Mouse (Mus musculus): ENCODE measurements at regions not wholly inside any gene's neighbourhood (a gene's known extent, or its start where the extent isn't known, plus 50 kb on each side); places are given as distances from the start of the nearest gene placed in this dataset.

DNA sequence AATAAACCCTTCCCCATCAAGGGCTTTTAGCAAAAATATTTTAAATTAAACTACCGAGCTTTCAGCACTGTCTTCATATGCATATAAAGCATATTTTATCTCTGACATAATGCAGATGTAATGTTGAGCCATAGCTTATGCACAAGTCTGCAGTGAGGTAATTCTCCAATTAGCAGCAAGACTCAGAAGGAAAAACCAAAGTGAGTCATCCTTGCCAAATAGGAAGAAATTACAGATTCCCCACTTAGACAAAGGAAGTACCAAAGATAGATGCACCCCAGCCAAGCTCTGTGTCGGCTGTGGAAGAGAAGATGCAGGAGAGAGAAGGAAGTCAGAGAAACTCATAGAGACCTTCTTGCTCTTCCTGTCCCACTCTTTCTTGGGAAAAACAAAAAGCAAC, 161.4 kb upstream of the Gm11042 start:
- H3K4me1 ChIP-seq: no peaks in the 10 kb centered on the region
- 67% methylated on average over 2 of the region's 2 CpGs for WGBS
- H3K36me3 ChIP-seq: no peaks in the 10 kb centered on the region
- no peak overlapping the region for H3K9ac ChIP-seq (replicated peaks)
- H3K4me2 ChIP-seq (replicated peaks): no peak overlapping the region
- no peak for ATAC-seq (replicated peaks)
- H3K27ac ChIP-seq (replicated peaks): no peak overlapping the region
- no peaks in the 10 kb centered on the region for H3K9me3 ChIP-seq
- H3K27me3 ChIP-seq: no peaks in the 10 kb centered on the region
- no peak overlapping the region for H3K4me3 ChIP-seq

DNA sequence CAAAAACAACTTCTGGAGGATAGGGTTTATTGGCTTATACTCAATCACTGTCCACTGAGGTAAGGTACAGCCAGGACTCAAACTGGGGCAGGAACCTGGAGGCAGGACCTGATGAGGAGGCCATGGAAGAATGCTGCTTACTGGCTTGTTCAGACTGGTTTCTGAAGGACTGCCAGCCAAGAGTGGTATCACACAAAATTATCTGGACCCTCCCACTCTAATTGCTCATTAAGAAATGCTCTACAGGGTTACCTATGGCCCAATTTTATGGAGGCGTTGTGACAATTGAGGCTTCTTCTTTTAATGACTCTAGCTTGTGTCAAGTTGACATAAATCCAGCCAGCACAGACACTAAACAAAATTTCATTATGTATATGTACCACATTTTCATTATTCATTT, 158.5 kb upstream of the Gm11042 start:
- no peak for ATAC-seq (replicated peaks)
- 78% methylated on average over 1 of the region's 1 CpGs for WGBS
- no peak overlapping the region for H3K9ac ChIP-seq (replicated peaks)
- H3K9me3 ChIP-seq: no peaks in the 10 kb centered on the region
- H3K4me3 ChIP-seq: no peak overlapping the region
- no peaks in the 10 kb centered on the region for H3K27me3 ChIP-seq
- H3K27ac ChIP-seq (replicated peaks): no peak overlapping the region
- no peaks in the 10 kb centered on the region for H3K4me1 ChIP-seq
- H3K36me3 ChIP-seq: no peaks in the 10 kb centered on the region
- H3K4me2 ChIP-seq (replicated peaks): no peak overlapping the region

DNA sequence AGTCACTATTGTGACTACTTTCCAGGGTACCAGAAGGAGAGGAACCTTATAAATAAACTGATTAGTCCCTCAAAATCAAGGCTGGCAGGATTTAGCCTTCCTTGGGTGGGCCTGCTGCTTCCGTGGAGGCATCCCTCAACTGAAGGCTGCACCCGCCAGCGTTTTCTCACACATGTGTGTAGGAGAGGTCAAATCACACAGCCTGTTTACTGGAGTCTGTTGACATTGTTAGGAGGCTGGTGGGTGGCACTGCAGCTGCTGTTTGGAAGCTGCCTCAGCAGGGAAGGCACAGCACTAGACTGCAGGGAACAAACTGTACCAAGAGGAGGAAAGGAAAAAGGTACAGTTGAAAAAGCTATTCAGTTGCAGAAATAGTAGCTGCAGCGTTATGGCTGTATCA, 142.3 kb upstream of the Gm11042 start:
- H3K4me1 ChIP-seq: peaks cover 16% of the 10 kb centered on the region
- ATAC-seq (replicated peaks): peak; percentile 68
- no peak overlapping the region for H3K27ac ChIP-seq (replicated peaks)
- H3K36me3 ChIP-seq: no peaks in the 10 kb centered on the region
- 29% methylated on average over 4 of the region's 4 CpGs for WGBS
- 0 out of 2 replicates have a peak overlapping the region, but pooled peaks have one; percentile 14 for H3K9ac ChIP-seq (replicated peaks)
- no peak overlapping the region for H3K4me3 ChIP-seq
- H3K4me2 ChIP-seq (replicated peaks): no peak overlapping the region
- H3K9me3 ChIP-seq: no peaks in the 10 kb centered on the region
- no peaks in the 10 kb centered on the region for H3K27me3 ChIP-seq

DNA sequence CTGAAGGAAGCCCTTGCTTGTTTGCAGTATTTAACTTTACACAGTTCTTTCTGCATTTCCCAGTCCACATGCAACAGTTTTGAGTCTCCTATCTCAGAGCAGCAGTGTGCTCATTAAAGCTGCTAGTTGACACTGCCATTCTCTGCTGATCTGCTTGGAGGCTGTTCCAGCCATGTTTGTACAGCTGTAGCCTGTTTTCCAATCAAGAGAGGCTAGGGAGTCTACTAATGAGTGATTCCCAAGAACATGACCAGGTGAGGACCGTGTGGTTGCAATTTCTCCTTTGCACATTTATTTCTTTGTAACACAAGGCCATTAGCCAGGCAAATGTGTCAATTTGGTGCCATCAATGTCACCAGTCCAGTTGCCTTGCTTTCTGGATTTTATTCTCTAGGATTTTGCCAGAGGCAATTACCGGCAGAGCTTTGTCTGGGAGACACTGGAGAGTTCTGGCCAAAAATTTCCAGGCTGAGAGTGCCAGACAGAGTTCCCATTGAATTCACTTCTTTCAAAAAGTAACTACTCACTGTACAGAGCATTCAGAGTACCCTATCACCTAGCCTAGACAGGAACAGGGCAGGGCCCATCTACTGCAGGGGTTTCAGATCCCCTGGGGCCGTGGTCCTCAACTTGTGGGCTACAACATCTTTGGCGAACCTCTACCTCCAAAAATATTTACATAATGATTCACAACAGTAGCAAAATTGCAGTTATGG, 136.3 kb upstream of the Gm11042 start:
- H3K9me3 ChIP-seq: no peaks in the 10 kb centered on the region
- H3K27ac ChIP-seq (replicated peaks): no peak overlapping the region
- 47% methylated on average over 4 of the region's 4 CpGs for WGBS
- peaks cover 16% of the 10 kb centered on the region for H3K4me1 ChIP-seq
- no peak overlapping the region for H3K4me3 ChIP-seq
- no peak overlapping the region for H3K9ac ChIP-seq (replicated peaks)
- no peak overlapping the region for H3K4me2 ChIP-seq (replicated peaks)
- H3K27me3 ChIP-seq: no peaks in the 10 kb centered on the region
- H3K36me3 ChIP-seq: no peaks in the 10 kb centered on the region
- ATAC-seq (replicated peaks): peak; percentile 88

DNA sequence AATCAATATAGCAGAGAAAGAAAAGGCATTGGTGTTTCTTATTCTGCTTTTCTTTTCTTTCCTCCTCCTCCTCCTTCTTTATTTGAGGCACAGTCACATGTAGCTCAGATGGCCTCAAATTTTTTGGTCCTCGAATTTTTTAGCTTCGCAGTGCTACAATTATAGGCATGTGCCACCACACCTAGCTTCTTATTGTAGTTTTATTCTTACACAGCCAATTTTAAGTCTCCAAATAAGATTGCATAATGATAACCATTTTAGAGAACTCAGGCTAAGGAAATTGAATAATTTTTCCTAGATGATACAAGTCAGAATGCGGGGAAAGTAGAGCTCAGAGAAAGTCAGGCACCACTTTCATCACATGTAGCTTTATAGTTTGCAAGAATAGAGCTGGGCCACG, 132.1 kb upstream of the Gm11042 start:
- H3K9ac ChIP-seq (replicated peaks): no peak overlapping the region
- H3K9me3 ChIP-seq: no peaks in the 10 kb centered on the region
- no peak for ATAC-seq (replicated peaks)
- no peak overlapping the region for H3K4me3 ChIP-seq
- peaks cover 16% of the 10 kb centered on the region for H3K4me1 ChIP-seq
- H3K36me3 ChIP-seq: no peaks in the 10 kb centered on the region
- 83% methylated on average over 4 of the region's 4 CpGs for WGBS
- no peak overlapping the region for H3K4me2 ChIP-seq (replicated peaks)
- no peak overlapping the region for H3K27ac ChIP-seq (replicated peaks)
- H3K27me3 ChIP-seq: no peaks in the 10 kb centered on the region

DNA sequence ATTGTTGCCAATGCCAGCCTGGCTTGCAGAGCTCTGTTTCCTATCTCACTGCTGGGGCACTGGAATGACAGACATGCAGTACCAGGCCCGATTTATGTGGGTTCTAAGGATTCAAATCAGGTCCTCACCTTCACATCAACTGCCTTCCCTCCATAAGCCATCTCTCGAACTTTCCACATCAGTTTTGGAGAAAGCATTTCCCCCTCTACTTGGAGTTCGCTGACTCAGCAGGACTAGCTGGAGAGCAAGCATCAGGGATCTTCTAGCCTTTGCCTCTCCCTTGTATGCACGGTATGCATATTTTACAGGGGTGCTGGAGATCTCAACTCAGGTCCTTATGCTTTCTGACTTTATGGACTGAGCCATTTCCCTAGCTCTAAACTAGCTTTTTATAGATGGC, 118.7 kb upstream of the Gm11042 start:
- WGBS: 87% methylated on average over 4 of the region's 4 CpGs
- Histone ChIP-seq H3K4me1 (no peaks in the 10 kb centered on the region), H3K4me2 (replicated peaks) (no peak overlapping the region), H3K27ac (replicated peaks) (no peak overlapping the region), H3K4me3 (no peak overlapping the region), H3K36me3 (no peaks in the 10 kb centered on the region), H3K9ac (replicated peaks) (no peak overlapping the region), H3K27me3 (no peaks in the 10 kb centered on the region), H3K9me3 (no peaks in the 10 kb centered on the region)
- no peak for ATAC-seq (replicated peaks)

DNA sequence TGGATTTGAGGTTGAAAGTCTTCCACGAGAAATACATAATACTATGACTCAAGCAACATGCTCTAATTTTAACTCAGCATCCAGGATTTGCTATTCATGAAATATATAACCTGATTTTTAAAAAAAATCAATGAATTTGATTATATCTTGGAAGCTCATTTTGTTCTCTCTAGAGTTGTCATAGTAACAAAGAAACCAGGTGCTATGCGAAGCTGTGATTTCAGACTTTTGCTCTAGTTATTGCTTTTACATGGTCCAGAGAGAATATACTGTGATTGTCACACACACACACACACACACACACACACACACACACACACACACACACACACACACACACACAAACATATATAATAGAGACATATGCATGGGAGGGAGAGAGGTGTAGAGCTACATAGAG, 98.5 kb upstream of the Gm11042 start:
- no peaks in the 10 kb centered on the region for H3K27me3 ChIP-seq
- ATAC-seq (replicated peaks): no peak
- H3K4me2 ChIP-seq (replicated peaks): no peak overlapping the region
- no peak overlapping the region for H3K4me3 ChIP-seq
- no peak overlapping the region for H3K27ac ChIP-seq (replicated peaks)
- 69% methylated on average over 2 of the region's 2 CpGs for WGBS
- H3K4me1 ChIP-seq: no peaks in the 10 kb centered on the region
- no peaks in the 10 kb centered on the region for H3K9me3 ChIP-seq
- H3K9ac ChIP-seq (replicated peaks): no peak overlapping the region
- no peaks in the 10 kb centered on the region for H3K36me3 ChIP-seq

DNA sequence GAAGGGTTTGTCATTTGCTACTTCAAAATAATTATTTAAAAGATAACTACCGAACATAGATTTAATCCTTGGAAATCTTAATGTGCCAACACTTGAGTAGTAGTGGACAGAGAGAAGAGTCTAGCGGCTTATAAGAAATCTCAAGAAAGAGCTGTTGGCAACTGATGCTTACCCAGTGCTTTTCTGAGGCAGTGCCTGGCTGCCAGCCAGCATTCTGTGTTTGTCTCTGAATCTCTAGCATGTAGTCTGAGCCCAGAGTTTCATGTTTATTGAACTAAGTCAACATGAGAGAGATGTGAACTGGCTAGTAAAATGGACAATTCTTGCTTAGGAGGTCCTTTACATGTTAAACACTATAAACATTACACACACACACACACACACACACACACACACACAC, 94.3 kb upstream of the Gm11042 start:
- WGBS: 61% methylated on average over 2 of the region's 2 CpGs
- Histone ChIP-seq H3K36me3 (no peaks in the 10 kb centered on the region), H3K4me3 (no peak overlapping the region), H3K4me1 (no peaks in the 10 kb centered on the region), H3K27ac (replicated peaks) (no peak overlapping the region), H3K9ac (replicated peaks) (no peak overlapping the region), H3K4me2 (replicated peaks) (no peak overlapping the region), H3K9me3 (no peaks in the 10 kb centered on the region), H3K27me3 (no peaks in the 10 kb centered on the region)
- no peak for ATAC-seq (replicated peaks)

DNA sequence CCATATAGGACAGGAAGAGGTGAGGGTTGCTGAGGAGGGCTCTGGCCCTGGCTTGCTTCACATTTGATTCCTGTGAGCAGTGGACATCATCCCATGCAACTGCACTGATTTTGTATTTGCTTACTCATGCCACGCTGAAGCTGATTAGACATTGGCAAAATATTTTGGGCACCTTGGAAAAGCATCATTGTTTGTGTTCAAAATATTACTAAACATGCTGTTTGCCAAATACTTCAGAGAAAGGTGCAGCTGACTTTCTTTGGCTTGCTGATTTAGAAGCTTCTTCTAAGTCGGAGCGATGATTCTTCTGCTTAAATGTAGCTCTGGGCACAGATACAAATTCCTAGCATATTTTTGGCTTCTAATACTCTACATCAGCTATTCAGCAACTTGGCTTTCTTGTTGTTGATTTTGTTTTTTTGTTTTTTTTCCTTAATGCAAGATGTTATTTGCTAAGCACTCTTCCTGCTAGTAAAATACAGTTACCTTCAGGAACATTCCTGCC, 91.4 kb upstream of the Gm11042 start:
- no peaks in the 10 kb centered on the region for H3K36me3 ChIP-seq
- no peaks in the 10 kb centered on the region for H3K4me1 ChIP-seq
- no peak overlapping the region for H3K27ac ChIP-seq (replicated peaks)
- WGBS: 72% methylated on average over 3 of the region's 3 CpGs
- H3K27me3 ChIP-seq: no peaks in the 10 kb centered on the region
- no peaks in the 10 kb centered on the region for H3K9me3 ChIP-seq
- ATAC-seq (replicated peaks): no peak
- no peak overlapping the region for H3K4me3 ChIP-seq
- no peak overlapping the region for H3K4me2 ChIP-seq (replicated peaks)
- H3K9ac ChIP-seq (replicated peaks): no peak overlapping the region

DNA sequence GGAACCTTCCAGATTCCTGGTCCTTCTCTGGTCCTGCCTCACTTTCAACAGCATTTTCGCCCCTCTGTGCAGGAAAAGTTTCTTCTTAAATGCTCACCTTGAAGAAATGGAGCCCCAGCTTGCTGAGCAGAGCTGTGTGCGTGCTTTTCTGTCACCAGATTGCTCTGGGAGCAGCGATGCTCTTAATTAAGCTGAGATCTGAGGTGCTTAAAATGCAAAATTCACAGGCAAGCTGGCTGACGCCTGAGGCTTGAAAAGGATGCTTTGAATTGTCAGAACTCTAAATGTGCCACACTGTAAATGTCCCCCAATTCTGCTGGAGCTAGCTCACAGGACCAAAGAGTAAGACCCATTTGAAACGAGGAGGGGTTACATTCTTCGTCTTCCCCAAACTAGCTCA, 73.6 kb upstream of the Gm11042 start:
- ATAC-seq (replicated peaks): 0 out of 2 replicates have a peak, but pooled peaks have one; percentile 19
- Histone ChIP-seq H3K27me3 (no peaks in the 10 kb centered on the region), H3K4me1 (0 out of 2 replicates have a peak, but pooled peaks cover 4% of the 10 kb centered on the region), H3K9ac (replicated peaks) (no peak overlapping the region), H3K4me2 (replicated peaks) (no peak overlapping the region), H3K27ac (replicated peaks) (no peak overlapping the region), H3K9me3 (no peaks in the 10 kb centered on the region), H3K4me3 (no peak overlapping the region), H3K36me3 (no peaks in the 10 kb centered on the region)
- 61% methylated on average over 6 of the region's 6 CpGs for WGBS

Measured in forebrain, embryonic 15.5 days (tissue).